Mouse (Mus musculus): Measurements from ENCODE around the gene Mecom.

DNA sequence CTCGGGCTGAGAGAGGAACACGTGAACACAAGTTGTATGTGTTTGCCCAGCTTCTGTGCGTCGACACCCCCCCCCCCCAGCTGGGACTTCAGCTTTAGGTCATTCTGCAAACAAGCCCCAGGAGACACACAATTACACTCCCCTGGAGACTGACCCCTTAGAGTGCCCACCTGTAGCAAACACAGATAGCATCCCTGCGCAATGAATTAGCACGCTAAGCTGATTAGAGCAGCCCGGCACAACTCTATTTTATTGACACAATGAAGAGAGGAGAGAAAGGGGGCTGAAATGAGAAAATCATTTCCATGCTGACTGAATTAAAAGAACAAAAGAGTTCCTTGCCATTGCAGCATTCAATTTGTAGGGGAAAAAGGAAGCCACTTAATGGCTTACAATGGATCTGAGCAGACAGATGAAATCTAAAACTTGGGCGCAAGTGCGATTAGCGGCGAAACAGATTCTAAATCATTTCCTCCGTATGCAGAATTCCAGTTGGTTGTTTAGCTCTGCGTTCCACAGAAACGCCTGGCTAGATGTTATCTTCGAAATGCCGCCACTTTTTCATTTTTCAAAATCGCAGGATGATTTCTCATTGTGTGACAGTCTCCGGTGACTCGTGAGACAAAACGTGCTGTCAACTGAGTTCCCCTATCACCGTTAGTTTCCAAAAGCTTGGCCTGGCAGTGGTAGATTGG lies 328.5 kb downstream of the Mecom start:
- TF ChIP-seq REST (IDR thresholded peaks at IDR 0.05; ENCODE audit: insufficient read depth, insufficient read length) (no peak), USF1 (IDR thresholded peaks at IDR 0.05; ENCODE audit: low read depth) (no peak), POLR2AphosphoS2 (IDR thresholded peaks at IDR 0.05; ENCODE audit: insufficient read length, low read depth) (no peak), E2F4 (IDR thresholded peaks at IDR 0.05; ENCODE audit: insufficient read depth) (no peak), POLR2A (IDR thresholded peaks at IDR 0.05; ENCODE audit: insufficient read length, low read depth) (no peak), MAX (IDR thresholded peaks at IDR 0.05; ENCODE audit: low read depth) (no peak), TCF12 (IDR thresholded peaks at IDR 0.05; ENCODE audit: insufficient read depth, poor library complexity, severe bottlenecking) (no peak), CEBPB (IDR thresholded peaks at IDR 0.05; ENCODE audit: insufficient read depth, poor library complexity, severe bottlenecking) (no peak)
